Mouse (Mus musculus) adrenal gland, adult 8-10 months (tissue): ENCODE measurements around the gene Ube2g1. TPM values are rescaled to one million over a fixed set of nuclear protein-coding genes. Genes with fewer than 3 reads are reported as not detected.
"Not testable (repeated sequence)": the region's sequence is repeated elsewhere in the genome, so short reads cannot be mapped to it uniquely, and the experiment has no call there.

Source experiments
- DNase-seq: peaks from one replicate; pipeline ENCODE4 v3.0.0; 2022
- microRNA-seq, 2 experiments: library from miRNA; unstranded; fragments of <30 nt; microRNA quantifications; one replicate each; pipeline ENCODE4 v1.2.0; 2022
- total RNA-seq, 4 experiments: library from RNA; stranded (reverse); gene quantifications; 2 replicates each; pipeline ENCODE4 v1.2.4; 2022

Ube2g1 gene
- total RNA-seq, 4 experiments from 2014 or later = 40.7 to 55.4 (median 49.6) TPM

- DNase-seq = no peak
Observed at GRCm38 (mm10) chr11:72695025-72695424, 87.9 kb downstream of the Ube2g1 start.

GRCm38 (mm10) chr11:72696368-72696971 is 89.4 kb downstream of the Ube2g1 start:
- no peak for DNase-seq

GRCm38 (mm10) chr11:72697323-72697722 is 90.2 kb downstream of the Ube2g1 start:
- DNase-seq = no peak

- not testable (repeated sequence) for DNase-seq
Observed at GRCm38 (mm10) chr11:72705111-72705510, 98.0 kb downstream of the Ube2g1 start.

GRCm38 (mm10) chr11:72712721-72713120 is 105.6 kb downstream of the Ube2g1 start:
- DNase-seq = no peak

GRCm38 (mm10) chr11:72718161-72718560 is 111.1 kb downstream of the Ube2g1 start:
- no peak for DNase-seq

- no peak for DNase-seq
Observed at GRCm38 (mm10) chr11:72723165-72723564, 116.1 kb downstream of the Ube2g1 start.

DNA sequence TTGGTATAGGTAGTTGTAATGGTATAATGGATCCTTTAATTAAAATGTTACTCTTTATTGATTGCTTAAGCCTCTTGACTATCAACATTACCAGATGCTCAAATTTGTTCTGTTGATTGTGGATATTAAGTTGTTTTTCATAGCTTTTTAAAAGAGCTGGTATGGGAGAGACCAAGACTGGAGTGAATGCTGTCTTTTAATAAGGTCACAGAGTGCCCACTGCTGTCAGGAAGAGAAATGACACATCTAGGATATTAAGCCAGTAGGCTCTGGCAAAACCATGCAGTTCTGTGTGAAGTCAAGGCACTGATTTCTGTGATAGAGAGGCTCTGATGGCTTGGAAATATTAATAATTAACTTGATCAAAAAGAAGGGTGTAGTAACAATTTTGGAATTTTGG is 116.8 kb downstream of the Ube2g1 start:
- DNase-seq = no peak

DNA sequence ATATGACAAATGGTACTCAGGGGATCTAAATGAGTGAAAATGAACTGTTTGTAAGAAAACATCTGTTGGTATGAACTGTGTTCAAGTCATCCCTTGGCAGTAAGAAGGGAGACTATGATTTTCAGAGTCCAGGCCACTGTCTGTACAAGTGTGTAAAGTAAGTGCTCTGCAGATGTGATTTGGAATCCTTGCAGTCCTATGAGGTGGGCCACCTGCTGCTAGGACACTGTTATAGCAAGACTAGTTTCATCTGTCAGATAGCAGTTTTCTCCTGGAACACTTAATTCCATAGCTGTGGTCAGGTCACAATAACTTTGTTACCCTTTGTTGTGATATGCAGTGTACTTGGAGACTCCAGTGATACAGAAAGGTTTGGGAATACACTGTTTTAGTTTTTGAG is 118.9 kb downstream of the Ube2g1 start:
- DNase-seq = no peak

GRCm38 (mm10) chr11:72733736-72734135 is 126.7 kb downstream of the Ube2g1 start:
- no peak for DNase-seq

DNA sequence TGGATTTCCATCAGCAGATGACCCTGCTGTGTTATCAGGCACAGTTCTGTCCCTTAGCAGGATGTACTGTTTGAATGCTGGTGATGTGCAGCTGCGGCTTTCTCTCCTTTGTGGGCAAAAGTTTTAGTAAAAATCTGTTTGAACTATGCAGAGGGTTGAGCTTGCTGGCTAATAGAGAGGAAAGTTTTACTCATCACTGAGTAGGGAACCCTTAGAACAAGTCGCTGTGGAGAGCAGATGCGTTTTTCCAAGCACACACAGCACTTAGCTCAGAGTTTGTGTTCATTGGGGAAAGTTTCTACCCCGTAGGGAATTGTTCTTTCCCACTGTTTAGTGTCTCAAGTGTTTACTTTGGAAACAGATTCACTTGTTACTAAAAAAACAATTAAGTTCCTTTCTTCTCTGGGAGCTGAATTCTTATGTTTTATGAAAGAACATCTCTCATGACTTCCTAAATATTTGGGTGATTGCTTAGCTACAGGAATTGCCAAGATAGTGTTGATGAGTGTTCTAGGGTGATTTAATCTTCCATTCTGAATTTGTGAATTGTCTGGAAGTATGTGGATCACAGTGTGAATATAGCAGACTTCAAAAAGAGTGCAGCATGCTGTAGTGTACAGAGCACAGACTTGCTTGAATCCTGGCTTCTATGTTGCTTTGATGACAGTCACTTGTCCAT is 127.9 kb downstream of the Ube2g1 start:
- DNase-seq = no peak

GRCm38 (mm10) chr11:72735519-72735860 is 128.4 kb downstream of the Ube2g1 start:
- no peak for DNase-seq

Small RNA genes lying within 50 kb of the gene (microRNA-seq; reads per million reads assigned to microRNA genes)
- gene Gm25678 = 0 reads per million in 2 experiments

Other genes starting within 250 kb of the Ube2g1 start
- 1 to 10 TPM in 1 of 4 experiments, under 1 TPM in 2, not detected in 1; 0.52 to 1.0 (median 0.55) TPM for gene Tekt1, start 244.8 kb upstream of the Ube2g1 start, total RNA-seq
- gene Smtnl2, start 195.6 kb upstream of the Ube2g1 start, total RNA-seq = 1 to 10 TPM; 2.9 to 7.5 (median 5.2) TPM
- 1 to 10 TPM; 1.4 to 4.8 (median 3.4) TPM for gene Ggt6, start 171.8 kb upstream of the Ube2g1 start, total RNA-seq
- gene Mybbp1a, start 165.9 kb upstream of the Ube2g1 start, total RNA-seq = 10 to 100 TPM; 81.9 to 90.7 (median 84.3) TPM
- 1 to 10 TPM; 2.5 to 5.0 (median 4.0) TPM for gene Spns2, start 117.4 kb upstream of the Ube2g1 start, total RNA-seq
- gene Spns3, start 56.8 kb upstream of the Ube2g1 start, total RNA-seq = under 1 TPM in 3 of 4 experiments, not detected in 1; 0.12 to 0.25 (median 0.19) TPM
- 10 to 100 TPM; 48.9 to 63.3 (median 55.8) TPM for gene Ankfy1, start 82.7 kb downstream of the Ube2g1 start, total RNA-seq
- 10 to 100 TPM; 24.0 to 28.5 (median 27.5) TPM for gene Cyb5d2, start 188.9 kb downstream of the Ube2g1 start, total RNA-seq
- 10 to 100 TPM; 40.9 to 59.8 (median 49.6) TPM for gene Zzef1, start 188.9 kb downstream of the Ube2g1 start, total RNA-seq